Comparison of ENCODE assay signal across 19 mouse cellular contexts in the genomic region with DNA sequence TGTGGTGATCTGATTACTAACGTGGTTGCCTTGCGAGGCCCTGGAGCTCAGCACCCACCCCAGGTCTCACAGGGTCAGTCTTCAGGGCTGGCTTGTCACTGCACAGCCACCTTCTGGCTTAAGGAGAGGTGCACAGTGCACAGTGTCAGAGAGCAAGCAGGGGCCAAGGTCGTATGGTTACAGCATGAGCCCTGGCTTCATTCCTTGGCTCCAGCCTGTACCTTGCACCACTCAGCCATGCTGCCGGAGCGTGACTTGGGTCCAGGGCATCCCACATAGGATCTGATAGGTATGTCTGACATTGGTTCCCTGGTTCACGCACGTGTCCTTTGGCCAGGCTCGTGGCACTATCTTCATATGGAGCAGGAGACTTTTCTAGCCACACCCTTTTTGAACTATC.
DNase-seq lines count a peak whose midpoint lies in the region; ATAC-seq and TF ChIP-seq lines count a peak whose summit lies in the region.
"Had no signal": no experiment of that assay in that cellular context is flagged by ENCODE, and none has a peak within 500 bp of the region (broad histone marks: within the 10 kb centered on the region; RNA-seq: fewer than 3 reads in every experiment).

No protein-coding gene starts in this region.

- no peaks in the 10 kb centered on the region for H3K9me3 ChIP-seq in stomach, embryonic 16.5 days (replicated peaks; ENCODE audit: control insufficient read depth, low read length)
- H3K9me3 ChIP-seq in stomach, postnatal 0 days (ENCODE audit: control insufficient read depth, low read length), result no peaks in the 10 kb centered on the region
- H3K9me3 ChIP-seq in intestine, embryonic 16.5 days (ENCODE audit: control insufficient read depth, low read length), result no peaks in the 10 kb centered on the region
- H3K9me3 ChIP-seq in kidney, postnatal 0 days (replicated peaks; ENCODE audit: low read length), result no peaks in the 10 kb centered on the region
- no peaks in the 10 kb centered on the region for H3K9me3 ChIP-seq in lung, postnatal 0 days (ENCODE audit: low read length)
- H3K9me3 ChIP-seq in forebrain, embryonic 11.5 days (ENCODE audit: control insufficient read depth, low read length), result no peaks in the 10 kb centered on the region
- H3K9me3 ChIP-seq: forebrain, embryonic 13.5 days; heart, embryonic 15.5 days; hindbrain, embryonic 10.5 days had no signal

- H3K4me1 ChIP-seq in stomach, embryonic 16.5 days (ENCODE audit: control insufficient read depth, insufficient read depth, low read length), result peaks cover 6% of the 10 kb centered on the region; the same call in 1 of the 2 replicates
- no peaks in the 10 kb centered on the region; the same call in 1 of the 2 replicates for H3K4me1 ChIP-seq in stomach, postnatal 0 days (replicated peaks; ENCODE audit: control insufficient read depth, insufficient read depth)
- H3K4me1 ChIP-seq in intestine, embryonic 16.5 days (ENCODE audit: control insufficient read depth, insufficient read depth, low read length), result peaks cover 9% of the 10 kb centered on the region; the same call in 1 of the 2 replicates
- H3K4me1 ChIP-seq in kidney, postnatal 0 days (replicated peaks; ENCODE audit: insufficient read depth, low read length), result no peaks in the 10 kb centered on the region
- H3K4me1 ChIP-seq in lung, postnatal 0 days (ENCODE audit: insufficient read depth, low read depth, low read length), result no peaks in the 10 kb centered on the region
- peaks cover 2% of the 10 kb centered on the region; the same call in 1 of the 2 replicates for H3K4me1 ChIP-seq in forebrain, embryonic 11.5 days (replicated peaks; ENCODE audit: control insufficient read depth, insufficient read depth, low read length)

- no peak overlapping the region for H3K9ac ChIP-seq in stomach, embryonic 16.5 days (ENCODE audit: low read length)
- no peak overlapping the region for H3K9ac ChIP-seq in stomach, postnatal 0 days (ENCODE audit: low read length)
- H3K9ac ChIP-seq in intestine, embryonic 16.5 days (ENCODE audit: low read depth, low read length), result no peak overlapping the region
- no peak overlapping the region for H3K9ac ChIP-seq in kidney, postnatal 0 days (ENCODE audit: low read depth, low read length)
- H3K9ac ChIP-seq in lung, postnatal 0 days (replicated peaks; ENCODE audit: low read depth), result no peak overlapping the region
- no peak overlapping the region for H3K9ac ChIP-seq in forebrain, embryonic 11.5 days (ENCODE audit: low read length)
- H3K9ac ChIP-seq: forebrain, embryonic 13.5 days; heart, embryonic 15.5 days had no signal

- 93% methylated on average over 8 of the region's 8 CpGs for WGBS in stomach, embryonic 16.5 days
- WGBS in stomach, postnatal 0 days, result 84% methylated on average over 8 of the region's 8 CpGs
- WGBS in intestine, embryonic 16.5 days, result 73% methylated on average over 8 of the region's 8 CpGs
- WGBS in kidney, postnatal 0 days, result 80% methylated on average over 8 of the region's 8 CpGs
- WGBS in lung, postnatal 0 days, result 92% methylated on average over 8 of the region's 8 CpGs
- 93% methylated on average over 8 of the region's 8 CpGs for WGBS in forebrain, embryonic 11.5 days

- H3K4me2 ChIP-seq in stomach, embryonic 16.5 days (ENCODE audit: low read depth, low read length), result no peak overlapping the region
- no peak overlapping the region for H3K4me2 ChIP-seq in stomach, postnatal 0 days (replicated peaks; ENCODE audit: low read depth)
- no peak overlapping the region for H3K4me2 ChIP-seq in intestine, embryonic 16.5 days (ENCODE audit: low read depth, low read length)
- H3K4me2 ChIP-seq in kidney, postnatal 0 days (ENCODE audit: low read length), result no peak overlapping the region
- no peak overlapping the region for H3K4me2 ChIP-seq in lung, postnatal 0 days (replicated peaks; ENCODE audit: low read depth, low read length)
- H3K4me2 ChIP-seq in forebrain, embryonic 11.5 days (ENCODE audit: low read depth, low read length, severe bottlenecking), result no peak overlapping the region
- H3K4me2 ChIP-seq: forebrain, embryonic 13.5 days; heart, embryonic 15.5 days had no signal

- H3K27me3 ChIP-seq in stomach, embryonic 16.5 days (ENCODE audit: control insufficient read depth, insufficient read depth, low read length), result no peaks in the 10 kb centered on the region
- no peaks in the 10 kb centered on the region for H3K27me3 ChIP-seq in stomach, postnatal 0 days (ENCODE audit: control insufficient read depth, insufficient read depth, low read length)
- H3K27me3 ChIP-seq in intestine, embryonic 16.5 days (replicated peaks; ENCODE audit: control insufficient read depth, insufficient read depth, low read length), result no peaks in the 10 kb centered on the region
- H3K27me3 ChIP-seq in kidney, postnatal 0 days (ENCODE audit: insufficient read depth, low read length), result no peaks in the 10 kb centered on the region
- H3K27me3 ChIP-seq in lung, postnatal 0 days (replicated peaks; ENCODE audit: insufficient read depth, low read length), result no peaks in the 10 kb centered on the region
- H3K27me3 ChIP-seq in forebrain, embryonic 11.5 days (ENCODE audit: control insufficient read depth, insufficient read depth, low read length), result no peaks in the 10 kb centered on the region
- H3K27me3 ChIP-seq: forebrain, embryonic 13.5 days; heart, embryonic 15.5 days had no signal

- H3K36me3 ChIP-seq in stomach, embryonic 16.5 days (ENCODE audit: control insufficient read depth, insufficient read depth, low read length), result no peaks in the 10 kb centered on the region
- H3K36me3 ChIP-seq in stomach, postnatal 0 days (ENCODE audit: control insufficient read depth, insufficient read depth, low read length), result no peaks in the 10 kb centered on the region
- no peaks in the 10 kb centered on the region for H3K36me3 ChIP-seq in intestine, embryonic 16.5 days (ENCODE audit: control insufficient read depth, insufficient read depth, low read length)
- H3K36me3 ChIP-seq in kidney, postnatal 0 days (ENCODE audit: insufficient read depth, low read length), result no peaks in the 10 kb centered on the region
- H3K36me3 ChIP-seq in lung, postnatal 0 days (ENCODE audit: insufficient read depth, low read length), result no peaks in the 10 kb centered on the region
- no peaks in the 10 kb centered on the region for H3K36me3 ChIP-seq in forebrain, embryonic 11.5 days (ENCODE audit: control insufficient read depth, insufficient read depth, low read length)
- H3K36me3 ChIP-seq: heart, embryonic 15.5 days; hindbrain, embryonic 10.5 days had no signal

- TF ChIP-seq EP300 in stomach, postnatal 0 days (optimal IDR thresholded peaks at IDR 0.05), result no peak
- no peak for TF ChIP-seq EP300 in lung, postnatal 0 days (IDR thresholded peaks at IDR 0.05)

- no peak for TF ChIP-seq CTCF in stomach, postnatal 0 days (IDR thresholded peaks at IDR 0.05; ENCODE audit: low read depth)
- TF ChIP-seq CTCF in kidney, postnatal 0 days (IDR thresholded peaks at IDR 0.05; ENCODE audit: low read depth), result no peak
- TF ChIP-seq CTCF in lung, postnatal 0 days (IDR thresholded peaks at IDR 0.05), result no peak

- peak; percentile 25; the same call in 1 of the 2 replicates for ATAC-seq in stomach, embryonic 16.5 days (ENCODE audit: insufficient read depth, low FRiP score)
- no peak for ATAC-seq in stomach, postnatal 0 days (ENCODE audit: low FRiP score, low TSS enrichment)
- ATAC-seq in intestine, embryonic 16.5 days, result peak; percentile 73
- peak; percentile 60 for ATAC-seq in kidney, postnatal 0 days (replicated peaks; ENCODE audit: low FRiP score, low read depth)
- ATAC-seq in lung, postnatal 0 days, result no peak
- no peak for ATAC-seq in forebrain, embryonic 11.5 days (replicated peaks; ENCODE audit: low FRiP score)
- ATAC-seq: forebrain, embryonic 13.5 days had no signal

- H3K27ac ChIP-seq in stomach, embryonic 16.5 days (ENCODE audit: low read length), result no peak overlapping the region
- no peak overlapping the region for H3K27ac ChIP-seq in stomach, postnatal 0 days (replicated peaks)
- H3K27ac ChIP-seq in intestine, embryonic 16.5 days (ENCODE audit: low read length), result no peak overlapping the region
- H3K27ac ChIP-seq in kidney, postnatal 0 days, result no peak overlapping the region
- H3K27ac ChIP-seq in lung, postnatal 0 days (ENCODE audit: low read length), result no peak overlapping the region
- no peak overlapping the region for H3K27ac ChIP-seq in forebrain, embryonic 11.5 days (ENCODE audit: low read depth, low read length)
- H3K27ac ChIP-seq: forebrain, embryonic 13.5 days; heart, adult 2 months; heart, embryonic 15.5 days; hindbrain, embryonic 10.5 days had no signal

- DNase-seq in stomach, postnatal 0 days (ENCODE audit: low spot score), result no peak
- DNase-seq in kidney, postnatal 0 days (ENCODE audit: low spot score), result no peak
- DNase-seq in lung, postnatal 0 days (ENCODE audit: low spot score), result no peak
- no peak for DNase-seq in forebrain, embryonic 11.5 days (ENCODE audit: low spot score)
- DNase-seq in layer of hippocampus, postnatal 25 days (ENCODE audit: extremely low spot score in 1 of 2, low spot score in 1 of 2), result no peak
- DNase-seq: cerebellum, adult 9-10 months; gastrocnemius, postnatal 14 days; heart, adult 2 months; layer of hippocampus, postnatal 36 days; lung, postnatal 14 days; midbrain, embryonic 14.5 days; spleen, adult 18-20 months; thymus, adult 2 months had no signal

- H3K4me3 ChIP-seq in stomach, embryonic 16.5 days (replicated peaks; ENCODE audit: low read length), result no peak overlapping the region
- no peak overlapping the region for H3K4me3 ChIP-seq in stomach, postnatal 0 days (ENCODE audit: low read depth, low read length)
- no peak overlapping the region for H3K4me3 ChIP-seq in intestine, embryonic 16.5 days (ENCODE audit: low read length)
- no peak overlapping the region for H3K4me3 ChIP-seq in kidney, postnatal 0 days (replicated peaks; ENCODE audit: low read depth, low read length)
- no peak overlapping the region for H3K4me3 ChIP-seq in lung, postnatal 0 days (ENCODE audit: low read depth, low read length)
- H3K4me3 ChIP-seq in forebrain, embryonic 11.5 days (ENCODE audit: low read depth, low read length), result no peak overlapping the region
- H3K4me3 ChIP-seq: forebrain, embryonic 13.5 days; heart, adult 2 months; heart, embryonic 15.5 days; hindbrain, embryonic 10.5 days; myocyte had no signal

Comparison
In these comparisons a context has a peak if more than half of its experiments do, and no peak if none do; other contexts are left out.
1. ATAC-seq: peak in stomach, embryonic 16.5 days (single experiment), intestine, embryonic 16.5 days (single experiment) and kidney, postnatal 0 days (single experiment); none in stomach, postnatal 0 days (single experiment), lung, postnatal 0 days (single experiment) and forebrain, embryonic 11.5 days (single experiment).